Mouse (Mus musculus) telencephalon, adult 2 months (tissue): ENCODE results near the gene Trib2.

Source experiments
- DNase-seq: peaks from one replicate; pipeline ENCODE4 v3.0.0-alpha.2; 2011; ENCODE audit warnings: low read depth, low spot score

Gene Trib2

DNA sequence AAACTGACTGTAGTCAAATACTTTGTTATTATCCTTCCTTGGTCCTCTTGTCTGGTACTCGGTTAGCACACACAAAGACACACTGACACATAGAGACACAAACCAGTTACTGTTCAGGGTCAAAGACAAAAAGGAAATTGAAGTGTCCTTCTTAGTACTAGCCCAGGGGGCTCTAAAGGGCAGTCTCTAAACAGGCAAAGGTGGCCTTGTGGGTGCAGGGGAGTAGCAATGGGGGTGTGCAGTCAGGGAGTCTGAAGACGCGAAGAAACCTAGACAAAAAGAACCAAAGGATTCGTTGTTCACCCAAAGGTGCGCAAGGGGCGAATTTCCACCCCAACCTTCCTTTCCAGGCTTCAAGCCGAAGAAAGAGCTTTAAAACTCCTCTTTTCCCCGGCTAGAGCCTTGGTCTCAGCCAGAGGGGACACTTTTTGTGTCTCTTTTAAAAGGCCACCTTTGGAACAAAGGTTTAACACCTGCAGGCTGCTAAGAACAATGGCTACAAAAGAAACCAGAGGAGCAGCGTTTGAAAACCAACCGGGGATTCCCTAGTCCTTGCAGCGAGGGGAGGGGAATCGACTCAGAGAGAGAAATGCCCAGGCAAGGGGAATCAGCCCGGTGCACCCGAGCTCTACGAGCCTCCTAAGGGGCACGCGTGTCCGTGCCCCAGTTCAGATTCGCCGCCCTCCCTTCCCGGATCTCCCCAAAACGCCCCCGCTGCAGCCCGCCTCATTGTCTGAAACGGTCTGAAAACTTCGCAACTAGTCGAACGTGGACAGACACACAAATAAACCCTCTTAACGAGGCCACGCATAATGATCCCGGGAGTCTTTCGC, 2.3 kb downstream of the Trib2 start:
- DNase-seq, result no peak

- DNase-seq, result no peak
Measured at GRCm38 (mm10) chr12:15813819-15814165, 2.9 kb downstream of the Trib2 start.

DNA sequence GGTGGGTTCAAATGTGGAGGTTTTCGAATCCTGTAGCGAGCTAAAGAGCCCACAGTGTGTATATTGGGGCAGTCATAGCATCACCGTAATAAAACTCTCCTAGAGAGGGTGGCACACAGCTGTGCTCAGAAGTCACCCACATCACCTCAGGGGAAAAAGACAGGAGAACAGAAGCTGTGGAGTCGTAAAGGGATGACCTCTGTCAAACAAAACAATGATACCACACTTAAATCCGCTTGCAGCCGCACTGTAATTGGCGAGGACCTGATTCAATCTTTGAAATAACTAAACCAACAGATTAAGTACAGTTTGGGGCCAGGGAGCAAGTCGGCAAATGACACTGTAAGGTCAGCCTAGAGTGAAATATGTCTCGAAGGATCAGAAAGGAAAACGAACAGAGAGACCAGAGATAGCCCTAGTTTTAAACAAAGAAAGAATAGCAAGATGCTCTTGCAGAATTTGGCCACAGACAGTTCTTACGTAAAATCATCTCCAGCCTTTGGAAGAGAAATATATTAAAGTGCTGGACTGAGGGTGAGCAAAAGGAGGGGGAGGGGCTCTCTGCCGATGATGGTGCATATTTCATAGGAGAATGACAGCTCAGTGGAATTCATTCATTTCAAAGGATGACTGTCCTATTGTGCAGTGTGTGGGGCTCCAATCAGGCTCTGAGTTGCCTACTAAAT, 3.4 kb downstream of the Trib2 start:
- DNase-seq, result no peak

DNA sequence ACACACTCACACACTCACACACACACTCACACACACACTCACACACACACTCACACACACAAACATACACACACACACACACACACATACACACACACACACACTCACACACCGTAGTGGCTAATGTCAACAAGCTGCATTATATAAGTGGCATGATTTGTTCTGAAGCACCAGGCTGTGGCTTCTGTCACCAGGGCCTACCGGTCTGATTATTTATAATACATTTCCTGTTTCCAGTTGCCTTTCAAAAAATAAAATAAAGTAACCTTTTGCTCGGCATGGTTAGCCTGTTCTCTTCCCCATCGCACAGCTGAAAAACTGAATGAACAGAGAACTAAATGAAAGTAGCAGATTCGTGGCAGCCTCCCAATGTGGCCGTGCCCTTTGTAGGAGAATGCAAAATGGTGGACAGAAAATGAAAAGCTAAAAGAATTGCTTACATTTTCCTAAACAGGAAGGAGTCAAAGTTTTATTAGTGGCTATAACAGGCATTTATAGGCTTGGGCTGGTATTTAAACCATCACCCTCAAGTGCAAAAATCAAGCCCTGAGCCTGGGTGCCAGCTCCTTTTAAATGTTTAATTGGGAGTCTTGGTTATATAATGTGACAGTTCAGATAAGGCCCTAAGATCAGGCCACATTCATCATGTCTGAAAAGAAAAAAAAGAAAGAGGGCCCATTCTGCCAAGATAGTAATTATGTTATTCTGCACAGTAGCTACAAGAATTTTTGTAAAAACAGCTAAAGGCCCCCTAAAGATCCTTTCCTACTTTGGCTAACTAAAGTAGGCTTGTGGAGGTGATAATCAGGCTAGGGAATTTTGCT, 4.4 kb downstream of the Trib2 start:
- no peak for DNase-seq

DNA sequence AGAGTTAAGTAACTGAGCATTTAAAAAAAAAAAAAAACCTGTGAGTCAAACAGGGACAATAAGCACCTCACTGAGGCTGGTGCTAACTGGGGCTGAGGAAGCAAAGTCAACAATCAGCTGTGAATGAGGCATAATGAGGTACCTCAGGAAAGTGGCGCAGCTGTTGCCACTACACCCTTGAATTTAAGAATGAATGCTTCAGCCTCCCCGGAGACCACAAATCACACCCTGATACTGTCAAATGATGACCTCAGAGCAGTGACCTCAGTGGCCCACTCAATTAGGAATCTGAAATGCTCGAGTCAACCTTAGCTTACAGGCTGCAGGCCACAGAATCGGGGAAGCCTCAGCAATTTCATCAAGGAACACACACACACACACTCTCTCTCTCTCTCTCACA, 5.0 kb downstream of the Trib2 start:
- DNase-seq, result no peak

DNA sequence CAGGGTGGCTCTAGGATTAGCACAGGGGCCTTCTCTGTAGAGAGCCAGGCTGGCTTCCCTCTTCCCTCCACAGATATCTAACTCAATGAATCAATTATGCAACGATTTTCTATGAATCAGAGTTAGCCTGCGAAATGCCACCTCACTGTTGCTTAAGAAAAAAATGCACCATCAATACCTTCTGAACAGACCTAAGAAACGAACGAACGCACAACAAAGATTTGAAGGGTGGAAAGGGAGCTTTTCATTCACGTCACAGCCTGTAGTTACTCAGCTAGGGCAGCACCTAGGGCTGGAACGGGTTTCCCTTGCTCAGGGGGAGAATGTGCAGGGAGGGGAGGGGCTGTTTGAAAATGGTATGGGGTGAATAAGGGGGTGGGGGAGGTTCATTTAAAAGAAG, 5.8 kb downstream of the Trib2 start:
- DNase-seq, result no peak

DNA sequence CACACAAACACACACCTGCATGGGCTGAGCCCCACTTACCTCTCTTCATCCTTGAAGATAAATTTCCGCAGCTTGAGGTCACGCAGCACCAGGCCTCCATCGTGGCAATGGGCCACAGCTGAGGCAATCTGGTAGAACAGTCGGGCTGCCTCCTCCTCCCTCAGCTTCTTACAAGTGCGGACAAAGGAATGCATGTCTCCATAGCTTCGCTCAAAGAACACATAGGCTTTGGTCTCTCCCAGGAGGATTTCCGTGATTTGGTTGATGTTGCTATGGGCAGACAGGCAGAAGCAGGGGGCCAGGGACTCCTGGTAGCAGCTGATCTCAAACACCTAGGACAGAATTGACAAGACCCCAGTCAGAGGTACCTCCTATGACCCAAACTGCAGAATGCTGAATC, 7.1 kb downstream of the Trib2 start:
- DNase-seq, result no peak

DNA sequence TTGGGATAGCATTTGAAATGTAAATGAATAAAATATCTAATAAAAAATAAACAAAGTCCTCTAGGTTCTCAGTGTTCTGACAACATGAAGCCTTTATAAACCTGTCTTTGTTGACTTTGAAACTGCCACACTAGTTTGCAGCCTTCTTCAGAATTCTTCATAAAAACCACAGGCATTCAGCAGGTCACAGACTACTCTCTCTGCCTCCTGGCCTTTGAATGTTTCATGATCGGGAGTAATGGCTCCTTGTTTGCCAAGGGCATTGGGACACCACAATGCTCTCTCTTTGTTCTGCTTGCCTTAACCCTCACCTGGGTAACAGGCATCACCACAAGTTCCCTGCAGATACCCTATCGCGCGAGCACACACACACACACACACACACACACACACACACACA, 7.5 kb downstream of the Trib2 start:
- no peak for DNase-seq

GRCm38 (mm10) chr12:15808186-15808800, 8.4 kb downstream of the Trib2 start:
- DNase-seq, result no peak

GRCm38 (mm10) chr12:15804931-15805331, 11.8 kb downstream of the Trib2 start:
- DNase-seq, result no peak

- no peak for DNase-seq
Measured at GRCm38 (mm10) chr12:15803936-15804438, 12.7 kb downstream of the Trib2 start.

GRCm38 (mm10) chr12:15801571-15801930, 15.2 kb downstream of the Trib2 start:
- DNase-seq, result no peak

GRCm38 (mm10) chr12:15800914-15801570, 15.7 kb downstream of the Trib2 start:
- no peak for DNase-seq

DNA sequence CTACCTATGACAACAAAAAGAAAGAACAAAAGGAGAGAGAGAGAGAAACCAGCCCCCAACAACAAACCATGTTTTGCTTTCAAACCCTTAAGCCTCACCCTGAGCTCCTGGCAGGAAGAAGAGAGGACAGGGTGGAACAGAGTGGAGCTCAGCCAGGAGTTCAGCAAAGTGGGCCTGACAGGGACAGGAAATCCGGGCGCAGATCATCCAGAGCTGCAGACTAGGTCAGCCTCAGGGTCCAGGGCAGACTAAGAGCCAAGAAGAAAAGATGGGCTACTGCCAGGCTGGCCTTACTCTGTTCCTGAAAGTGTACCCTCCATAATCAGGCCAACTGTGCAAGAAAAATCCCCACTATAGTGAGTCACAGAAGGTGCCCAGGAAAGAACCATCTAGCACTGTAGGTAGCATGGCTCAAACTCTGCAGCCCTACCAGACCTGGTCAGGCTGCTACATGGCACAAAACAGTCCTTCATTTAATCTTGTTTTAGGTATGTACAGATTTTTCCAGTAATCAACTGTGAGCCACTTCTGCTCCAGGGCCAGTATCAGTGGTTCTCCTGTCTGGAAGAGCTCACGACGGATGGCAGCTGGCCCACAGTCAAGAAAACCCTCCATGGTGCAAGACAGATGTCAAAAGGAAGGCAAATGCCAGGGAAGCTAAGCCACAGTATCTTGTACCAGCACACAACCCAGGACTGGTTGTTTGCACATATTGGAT, 16.4 kb downstream of the Trib2 start:
- no peak for DNase-seq

DNA sequence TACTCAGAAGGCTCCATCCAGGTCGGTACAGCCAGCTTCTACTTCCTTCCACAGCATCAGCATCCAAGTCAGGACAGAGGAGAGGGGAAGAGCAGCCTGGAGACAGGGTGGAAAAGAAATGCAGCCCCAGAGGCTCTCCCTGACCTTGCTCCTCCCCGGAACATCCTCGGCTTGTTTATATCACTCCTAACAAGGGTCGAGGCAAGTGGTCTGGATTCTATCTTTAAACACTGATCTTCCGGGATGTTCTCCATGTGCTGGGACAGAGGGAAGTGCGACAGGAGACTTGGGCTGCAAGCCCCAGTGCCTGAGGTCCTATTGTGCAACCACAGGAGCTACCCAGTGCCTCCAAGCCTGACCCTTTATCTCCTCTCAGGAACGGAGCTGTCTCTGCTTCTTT, 18.7 kb downstream of the Trib2 start:
- no peak for DNase-seq

DNA sequence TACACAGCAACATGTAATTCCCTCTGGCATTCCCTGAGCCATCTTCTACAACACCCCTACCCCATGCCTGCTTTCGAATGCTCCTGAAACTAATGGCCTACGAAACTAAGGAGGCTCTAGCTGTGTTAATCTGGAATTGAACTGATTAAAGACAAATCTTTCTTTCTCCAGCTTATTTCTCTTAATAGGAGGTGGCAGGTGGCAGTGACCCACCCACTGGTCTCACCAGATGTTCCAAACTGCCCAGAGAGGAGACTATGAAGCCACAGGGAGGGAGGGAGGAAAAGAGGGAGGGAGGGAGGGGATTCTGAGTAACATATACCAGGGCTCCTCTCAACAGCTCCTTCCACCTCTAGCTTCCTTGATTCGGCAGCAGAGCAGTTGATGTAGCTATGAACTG, 20.8 kb downstream of the Trib2 start:
- no peak for DNase-seq

DNA sequence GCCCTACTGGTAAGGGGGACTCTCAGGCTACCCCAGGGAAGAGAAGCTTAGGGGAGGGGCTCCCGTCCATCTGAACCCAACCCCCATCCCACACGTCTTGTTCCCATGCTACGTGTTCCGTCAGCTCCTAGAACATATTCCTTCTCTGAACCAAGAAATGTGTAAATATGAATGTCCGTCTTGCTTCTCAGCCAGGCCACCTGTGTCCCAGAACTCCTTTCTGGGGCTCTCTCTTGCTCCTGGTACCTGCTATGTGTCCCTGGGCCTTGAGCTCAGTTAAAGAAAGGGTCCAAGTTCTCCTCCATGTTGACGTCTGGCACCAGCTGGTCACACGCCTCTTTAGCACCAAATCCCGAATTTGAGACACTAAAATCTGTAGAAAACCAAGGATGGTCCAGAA, 23.4 kb downstream of the Trib2 start:
- DNase-seq, result no peak

GRCm38 (mm10) chr12:15790181-15790580, 26.5 kb downstream of the Trib2 start:
- no peak for DNase-seq

DNA sequence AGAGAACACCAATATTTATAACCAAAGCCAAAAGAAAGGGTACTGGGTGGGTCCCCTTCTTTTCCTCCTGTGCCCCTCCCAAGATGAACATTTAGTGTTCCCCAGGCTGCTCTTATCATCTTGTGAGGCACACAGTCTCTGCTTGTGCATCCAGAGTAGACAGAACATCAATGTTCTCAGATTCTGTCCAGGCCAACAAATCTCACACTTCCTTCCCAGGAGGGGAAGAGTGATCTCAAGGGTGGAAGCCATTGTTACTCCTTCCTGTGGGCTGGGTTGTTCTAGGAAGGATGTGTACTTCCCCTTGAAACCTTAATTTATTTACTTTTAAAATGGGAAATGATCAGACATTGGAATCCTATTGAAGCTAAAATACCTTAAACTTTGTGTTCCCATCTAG, 39.7 kb downstream of the Trib2 start:
- no peak for DNase-seq

GRCm38 (mm10) chr12:15771686-15772085, 45.0 kb downstream of the Trib2 start:
- DNase-seq, result no peak

GRCm38 (mm10) chr12:15768536-15768935, 48.2 kb downstream of the Trib2 start:
- DNase-seq, result no peak
